Mouse (Mus musculus): ENCODE measurements around the gene Pde8a.

Pde8a gene

GRCm38 (mm10) chr7:81272908-81273307 is 59.5 kb downstream of the Pde8a start:
- no peak for DNase-seq (ENCODE audit: low read depth, low spot score)

DNA sequence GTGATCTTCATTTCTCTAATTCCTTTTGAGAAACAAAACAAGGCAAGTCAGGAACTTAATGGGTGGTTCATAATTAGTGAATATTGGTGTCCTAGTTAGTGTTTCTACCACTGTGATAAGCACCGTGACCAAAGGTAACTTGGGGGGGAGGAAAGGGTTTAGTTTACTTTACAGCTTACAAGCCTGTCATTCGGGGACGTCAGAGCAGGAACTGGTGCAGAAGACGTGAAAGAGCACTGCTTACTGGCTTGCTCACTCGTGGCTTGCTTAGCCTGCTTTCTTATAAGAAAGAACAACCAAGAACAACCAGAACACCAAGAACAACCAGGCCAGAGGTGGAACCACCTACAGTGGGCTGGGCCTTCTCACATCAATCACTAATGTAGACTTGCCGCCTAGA is 65.6 kb downstream of the Pde8a start:
- DNase-seq (ENCODE audit: low read depth, low spot score), result no peak

- no peak for DNase-seq (ENCODE audit: low read depth, low spot score)
Observed at GRCm38 (mm10) chr7:81281240-81281639, 67.8 kb downstream of the Pde8a start.

DNA sequence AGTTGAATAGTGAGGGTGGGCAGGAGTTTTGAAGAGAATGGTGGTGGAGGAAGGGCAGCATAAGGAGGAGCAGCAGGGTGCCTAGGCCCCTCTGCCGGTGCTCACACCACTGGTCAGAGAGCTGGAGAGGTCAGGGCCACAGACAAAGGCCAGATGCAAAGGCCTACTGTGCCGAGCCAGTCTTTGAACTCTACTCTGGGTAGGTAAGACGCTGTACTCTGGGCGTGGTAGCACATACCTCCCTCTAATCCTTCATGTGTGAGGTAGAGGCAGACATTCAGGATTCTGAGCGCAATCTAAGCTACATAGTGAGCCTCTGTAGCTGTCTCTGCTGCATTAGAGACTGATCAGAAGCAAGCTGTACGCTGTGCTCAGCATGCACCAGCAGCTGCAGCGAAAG is 73.1 kb downstream of the Pde8a start:
- DNase-seq (ENCODE audit: low read depth, low spot score), result no peak

GRCm38 (mm10) chr7:81286946-81287345 is 73.5 kb downstream of the Pde8a start:
- no peak for DNase-seq (ENCODE audit: low read depth, low spot score)

DNA sequence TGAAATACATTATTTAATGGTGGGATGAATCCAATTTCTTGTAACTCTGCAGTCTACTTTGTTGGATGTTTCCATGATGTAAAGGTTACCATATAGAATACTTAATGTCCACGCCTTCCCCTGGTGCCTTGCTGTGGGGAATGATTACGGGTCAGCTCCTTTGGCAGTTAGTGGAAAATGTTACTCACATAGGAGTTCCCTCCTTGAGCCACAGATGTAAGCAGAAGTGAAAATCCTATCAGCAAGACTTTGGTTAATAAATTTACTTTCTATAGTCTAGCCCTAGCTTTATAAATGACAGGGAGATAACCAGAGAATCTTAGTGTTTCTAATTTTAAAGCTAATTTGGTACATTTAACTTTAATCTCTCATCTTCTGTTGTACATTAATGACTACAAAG is 81.8 kb downstream of the Pde8a start:
- no peak for DNase-seq (ENCODE audit: low read depth, low spot score)

- DNase-seq (ENCODE audit: low read depth, low spot score), result no peak
Observed at GRCm38 (mm10) chr7:81298206-81298605, 84.8 kb downstream of the Pde8a start.

- DNase-seq (ENCODE audit: low read depth, low spot score), result no peak
Observed at GRCm38 (mm10) chr7:81301323-81301722, 87.9 kb downstream of the Pde8a start.

GRCm38 (mm10) chr7:81303682-81304081 is 90.3 kb downstream of the Pde8a start:
- peak; percentile 15 for DNase-seq (ENCODE audit: low read depth, low spot score)

GRCm38 (mm10) chr7:81304100-81304499 is 90.7 kb downstream of the Pde8a start:
- no peak for DNase-seq (ENCODE audit: low read depth, low spot score)

GRCm38 (mm10) chr7:81304675-81305074 is 91.3 kb downstream of the Pde8a start:
- no peak for DNase-seq (ENCODE audit: low read depth, low spot score)

DNA sequence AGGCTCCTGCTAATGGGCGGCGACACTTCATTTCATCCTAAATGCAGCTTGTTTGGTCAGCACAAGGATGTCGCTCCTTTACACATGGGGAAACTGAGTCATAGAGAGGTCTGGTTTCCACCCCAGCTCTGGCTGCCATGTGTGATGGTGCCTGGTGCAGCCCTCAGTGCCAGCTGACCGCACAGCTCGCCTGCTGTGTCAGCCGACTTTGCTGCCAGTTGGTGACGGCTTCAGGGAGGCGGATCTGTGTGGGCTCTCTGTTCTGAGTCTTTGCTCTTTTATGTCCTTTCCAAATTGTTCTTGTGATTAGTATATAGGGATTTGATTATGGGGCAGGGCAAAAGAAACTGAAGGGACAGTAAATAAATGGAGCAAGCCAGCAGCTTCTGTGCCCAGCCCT is 94.3 kb downstream of the Pde8a start:
- no peak for DNase-seq (ENCODE audit: low read depth, low spot score)

GRCm38 (mm10) chr7:81309247-81309646 is 95.9 kb downstream of the Pde8a start:
- no peak for DNase-seq (ENCODE audit: low read depth, low spot score)

DNA sequence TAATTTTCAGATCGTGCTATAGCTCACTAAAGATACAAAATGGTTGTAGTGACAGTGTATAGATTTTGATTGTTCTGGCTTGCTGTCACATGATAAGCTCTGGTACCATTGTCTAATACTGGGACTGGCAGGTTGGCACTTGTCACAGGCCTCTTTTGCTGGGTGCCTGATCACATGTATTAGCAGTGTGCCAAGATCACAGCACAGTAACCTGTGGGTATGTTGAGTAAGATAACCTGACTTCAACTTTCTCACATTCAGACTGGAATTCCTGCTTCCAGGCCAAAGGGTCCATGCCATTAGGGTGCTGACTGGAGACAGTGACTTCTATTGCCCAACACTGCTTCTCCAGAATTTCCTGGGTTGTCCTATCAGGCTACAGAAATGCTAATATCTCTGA is 97.7 kb downstream of the Pde8a start:
- no peak for DNase-seq (ENCODE audit: low read depth, low spot score)

- no peak for DNase-seq (ENCODE audit: low read depth, low spot score)
Observed at GRCm38 (mm10) chr7:81311581-81311980, 98.2 kb downstream of the Pde8a start.

DNA sequence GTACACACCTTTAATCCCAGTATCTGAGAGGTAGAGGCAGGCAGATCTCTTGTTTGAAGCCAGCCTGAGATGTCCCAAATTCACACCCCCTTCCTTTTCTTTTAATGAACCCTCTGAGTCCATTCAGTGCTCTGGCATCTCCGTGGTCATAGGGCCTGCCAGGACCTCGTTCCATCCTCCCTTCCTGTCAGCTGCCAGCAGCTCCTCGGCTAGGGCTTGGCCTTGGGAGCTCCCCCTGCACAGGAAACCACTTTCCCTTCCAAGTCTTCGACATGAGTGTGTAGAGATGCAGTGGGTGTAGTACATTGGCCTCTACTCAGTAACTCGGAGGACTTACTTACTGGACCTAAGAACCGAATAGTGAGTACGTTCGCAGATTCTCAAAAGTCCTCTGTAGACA is 102.2 kb downstream of the Pde8a start:
- DNase-seq (ENCODE audit: low read depth, low spot score), result peak; percentile 32

GRCm38 (mm10) chr7:81319749-81320148 is 106.4 kb downstream of the Pde8a start:
- no peak for DNase-seq (ENCODE audit: low read depth, low spot score)

DNA sequence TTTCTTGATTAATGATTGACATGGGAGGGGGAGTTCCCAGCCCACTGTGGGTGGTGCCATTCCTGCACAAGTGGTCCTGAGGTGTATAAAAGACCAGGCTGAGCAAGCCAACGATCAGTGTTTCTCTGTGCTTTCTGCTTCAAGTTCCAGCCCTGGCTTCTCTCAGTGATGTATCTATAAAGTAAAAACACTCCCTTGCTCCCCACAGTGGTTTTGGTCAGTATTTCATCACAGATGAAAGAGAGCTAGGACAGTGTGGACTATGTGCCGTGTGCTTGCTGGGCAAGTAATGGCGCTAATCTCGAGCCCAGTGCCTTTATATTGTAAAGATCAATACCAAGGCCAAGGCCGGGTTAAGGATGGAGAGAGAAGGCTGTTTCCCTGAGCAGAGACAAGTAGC is 108.4 kb downstream of the Pde8a start:
- no peak for DNase-seq (ENCODE audit: low read depth, low spot score)

GRCm38 (mm10) chr7:81326043-81326442 is 112.6 kb downstream of the Pde8a start:
- no peak for DNase-seq (ENCODE audit: low read depth, low spot score)

DNA sequence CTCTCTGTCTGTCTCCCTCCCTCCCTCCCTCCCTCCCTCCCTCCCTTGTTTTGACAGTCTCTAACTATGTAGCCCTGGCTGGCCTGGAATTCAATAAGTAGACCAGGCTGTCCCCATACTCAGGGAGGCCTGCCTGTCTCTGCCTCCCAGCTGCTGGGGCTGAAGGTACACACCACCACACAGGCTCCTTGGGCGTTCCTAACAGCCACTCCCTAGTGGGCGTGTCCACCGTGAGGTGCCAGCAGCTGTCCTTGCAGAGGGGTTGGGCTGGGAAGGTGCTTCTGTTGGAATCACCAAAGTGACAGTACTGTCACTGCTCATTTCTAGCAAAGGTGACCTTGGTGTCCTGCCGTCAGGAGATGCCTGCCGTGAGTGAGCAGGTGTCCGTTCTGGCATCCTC is 113.5 kb downstream of the Pde8a start:
- no peak for DNase-seq (ENCODE audit: low read depth, low spot score)

GRCm38 (mm10) chr7:81327661-81328060 is 114.3 kb downstream of the Pde8a start:
- DNase-seq (ENCODE audit: low read depth, low spot score), result no peak

- DNase-seq (ENCODE audit: low read depth, low spot score), result no peak
Observed at GRCm38 (mm10) chr7:81330767-81331166, 117.4 kb downstream of the Pde8a start.

DNA sequence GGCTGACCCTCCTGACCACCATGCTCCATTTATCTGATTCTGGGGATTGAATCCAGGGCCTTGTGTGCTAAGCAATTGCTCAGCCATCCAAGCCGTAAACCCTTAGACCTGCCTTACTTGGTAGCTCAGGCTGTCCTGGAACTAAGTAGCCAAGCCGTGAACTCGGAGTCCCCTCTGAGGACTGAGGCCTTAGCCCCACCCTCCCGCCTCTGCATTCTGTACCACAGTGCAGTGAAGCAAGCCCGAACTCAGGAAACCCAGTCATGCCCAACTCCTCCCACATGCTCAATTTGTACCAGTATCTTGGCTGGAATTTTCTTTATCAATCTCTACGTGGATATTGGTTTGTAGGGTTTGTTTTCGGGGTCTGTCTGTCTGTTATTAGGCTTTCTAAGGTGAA is 118.5 kb downstream of the Pde8a start:
- no peak for DNase-seq (ENCODE audit: low read depth, low spot score)

GRCm38 (mm10) chr7:81335705-81336431 is 122.5 kb downstream of the Pde8a start:
- DNase-seq (ENCODE audit: low read depth, low spot score), result no peak

Measured in skeletal muscle tissue, adult 2 months (tissue).